Mouse (Mus musculus) left cerebral cortex, postnatal 14 days (tissue): Measurements from ENCODE around the gene Acot7. TPM values are rescaled to one million over a fixed set of nuclear protein-coding genes. Genes with fewer than 3 reads are reported as not detected.

Source experiments
- DNase-seq, 2 experiments: peaks; one replicate each; pipeline ENCODE4 v3.0.0; 2021 to 2022; ENCODE audit warnings: low spot score in 2 of 2, mixed read lengths in 1 of 2
- intact Hi-C: fragments of 180-260 bp; cut with DNase I; formaldehyde crosslinking; loops from one replicate; pipeline ENCODE4 v1.15.1; 2025
- total RNA-seq, 2 experiments: library from RNA; stranded (reverse); gene quantifications; 2 replicates each; pipeline ENCODE4 v1.2.3; 2021

Acot7 gene
- total RNA-seq, 2 experiments from 2014 or later: 377 to 378 TPM

GRCm38 (mm10) chr4:152173956-152174355 is 4.0 kb upstream of the Acot7 start:
- DNase-seq: no peak
- intact Hi-C loops: loop anchor here (2.0 kb wide), 1 partner anchor 111 kb away; no protein-coding TSS in a partner anchor

GRCm38 (mm10) chr4:152176638-152177037 is 1.3 kb upstream of the Acot7 start:
- DNase-seq: no peak

GRCm38 (mm10) chr4:152177174-152177536 is 779 bp upstream of the Acot7 start:
- intact Hi-C loops: loop anchor here (2.0 kb wide), 1 partner anchor 36 kb away; no protein-coding TSS in a partner anchor
- DNase-seq: no peak

More at GRCm38 (mm10) chr4:152176638-152177037, 1.3 kb upstream of the Acot7 start:
- intact Hi-C loops: loop anchor here (2.0 kb wide), 1 partner anchor 36 kb away; no protein-coding TSS in a partner anchor

GRCm38 (mm10) chr4:152178344-152178864 is 470 bp downstream of the Acot7 start:
- DNase-seq: peak in 1 of 2 experiments; percentile 56
- intact Hi-C loops: no loop called here

- DNase-seq: no peak
- intact Hi-C loops: no loop called here
Measured at GRCm38 (mm10) chr4:152178916-152179705, 1.2 kb downstream of the Acot7 start.

- no peak for DNase-seq
- intact Hi-C loops: no loop called here
Measured at GRCm38 (mm10) chr4:152179946-152180660, 2.2 kb downstream of the Acot7 start.

GRCm38 (mm10) chr4:152182205-152182604 is 4.3 kb downstream of the Acot7 start:
- DNase-seq: no peak
- intact Hi-C loops: no loop called here

GRCm38 (mm10) chr4:152184353-152185035 is 6.6 kb downstream of the Acot7 start:
- intact Hi-C loops: no loop called here
- DNase-seq: peak; percentile 63 to 68

- no peak for DNase-seq
- intact Hi-C loops: no loop called here
Measured at GRCm38 (mm10) chr4:152185137-152185509, 7.2 kb downstream of the Acot7 start.

GRCm38 (mm10) chr4:152185510-152186204 is 7.7 kb downstream of the Acot7 start:
- intact Hi-C loops: no loop called here
- no peak for DNase-seq

- DNase-seq: no peak
- intact Hi-C loops: no loop called here
Measured at GRCm38 (mm10) chr4:152186205-152187082, 8.5 kb downstream of the Acot7 start.

- no peak for DNase-seq
- intact Hi-C loops: no loop called here
Measured at GRCm38 (mm10) chr4:152187142-152187541, 9.2 kb downstream of the Acot7 start.

GRCm38 (mm10) chr4:152188651-152189050 is 10.7 kb downstream of the Acot7 start:
- no peak for DNase-seq
- intact Hi-C loops: no loop called here

- intact Hi-C loops: no loop called here
- no peak for DNase-seq
Measured at GRCm38 (mm10) chr4:152189071-152189470, 11.1 kb downstream of the Acot7 start.

GRCm38 (mm10) chr4:152189691-152190090 is 11.8 kb downstream of the Acot7 start:
- DNase-seq: no peak
- intact Hi-C loops: no loop called here

- DNase-seq: no peak
- intact Hi-C loops: no loop called here
Measured at GRCm38 (mm10) chr4:152190096-152190653, 12.2 kb downstream of the Acot7 start.

- DNase-seq: no peak
- intact Hi-C loops: no loop called here
Measured at GRCm38 (mm10) chr4:152190701-152191100, 12.8 kb downstream of the Acot7 start.

- DNase-seq: no peak
Measured at GRCm38 (mm10) chr4:152192569-152192968, 14.6 kb downstream of the Acot7 start.

More at GRCm38 (mm10) chr4:152192569-152192968, 14.6 kb downstream of the Acot7 start:
- intact Hi-C loops: no loop called here
